Mouse (Mus musculus): ENCODE results near the gene Gm10272.
"Not testable (repeated sequence)": the region's sequence is repeated elsewhere in the genome, so short reads cannot be mapped to it uniquely, and the experiment has no call there.

Gene Gm10272

DNA sequence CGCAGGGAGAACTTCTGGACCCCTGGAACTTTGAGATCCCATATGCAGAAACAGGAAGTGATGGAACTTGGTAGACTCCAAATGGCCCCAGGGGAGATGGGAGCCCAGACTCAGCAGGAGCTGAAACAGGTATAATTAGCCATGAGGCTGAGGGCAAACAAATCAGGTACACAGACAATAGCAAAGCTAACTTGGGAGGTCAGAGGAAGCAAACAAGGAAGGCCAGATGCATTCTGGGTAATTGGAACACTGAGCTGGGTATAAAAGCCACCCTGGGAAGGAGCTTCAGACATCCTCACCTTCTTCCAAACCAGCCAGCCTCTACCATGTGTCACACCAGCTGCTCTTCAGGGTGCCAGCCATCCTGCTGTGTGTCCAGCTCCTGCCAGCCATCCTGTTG lies 13.9 kb downstream of the Gm10272 start, which contains the start of gene Krtap12-1:
Gene Krtap12-1, plus strand, starts transcription at position 301 of the 400 bp plus-strand sequence.
- in situ Hi-C loops (cut with MboI; ENCODE audit: low pct_unique_long_range_greater_than_20kb in 1 of 2, low sequenced_read_pairs in 2 of 2, unreplicated experiment in 1 of 2): not testable (repeated sequence)

DNA sequence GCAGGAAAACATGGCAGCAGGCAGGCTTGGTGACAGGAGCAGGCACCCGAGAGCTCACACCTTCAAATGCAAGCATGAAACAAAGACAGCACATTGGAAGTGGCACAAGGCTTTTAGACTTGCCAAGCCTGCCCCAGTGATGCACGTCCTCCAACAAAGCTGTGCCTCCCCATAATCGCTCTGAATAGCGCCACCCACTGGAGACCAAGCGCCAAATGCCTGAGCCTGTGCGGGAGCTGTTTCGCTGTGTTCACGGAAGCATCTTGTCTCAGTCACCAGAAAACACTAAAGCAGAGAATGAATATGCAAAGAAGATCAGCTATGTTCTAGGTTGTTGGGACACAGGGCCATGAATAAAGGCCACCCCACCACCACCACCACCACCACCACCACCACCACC lies 18.4 kb downstream of the Gm10272 start:
- in situ Hi-C loops (cut with MboI; ENCODE audit: low pct_unique_long_range_greater_than_20kb in 1 of 2, low sequenced_read_pairs in 2 of 2, unreplicated experiment in 1 of 2): loop anchor here in 1 of 2 experiments (25.0 kb wide), 1 partner anchor 638 kb away; no protein-coding TSS in a partner anchor

DNA sequence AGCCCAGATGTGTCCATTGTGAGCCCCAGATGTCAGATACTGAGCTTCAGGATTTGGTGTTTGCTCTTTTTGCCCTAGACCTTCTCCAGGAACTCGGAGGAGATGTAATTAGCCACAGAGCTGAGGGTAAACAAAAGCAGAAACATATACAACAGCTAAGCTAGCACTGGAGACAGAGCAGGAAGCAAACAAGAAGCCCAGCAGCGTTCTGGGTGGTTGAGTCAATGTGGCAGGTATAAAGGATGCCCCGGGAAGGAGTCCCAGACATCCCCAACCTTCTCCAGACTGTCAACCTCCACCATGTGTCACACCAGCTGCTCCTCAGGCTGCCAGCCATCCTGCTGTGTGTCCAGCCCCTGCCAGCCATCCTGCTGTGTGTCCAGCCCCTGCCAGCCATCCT lies 19.8 kb downstream of the Gm10272 start, which contains the start of gene Gm10100:
Gene Gm10100, plus strand, starts transcription at position 301 of the 400 bp plus-strand sequence.
- in situ Hi-C loops (cut with MboI; ENCODE audit: low pct_unique_long_range_greater_than_20kb in 1 of 2, low sequenced_read_pairs in 2 of 2, unreplicated experiment in 1 of 2): loop anchor here in 1 of 2 experiments (25.0 kb wide), 1 partner anchor 639 kb away; no protein-coding TSS in a partner anchor

DNA sequence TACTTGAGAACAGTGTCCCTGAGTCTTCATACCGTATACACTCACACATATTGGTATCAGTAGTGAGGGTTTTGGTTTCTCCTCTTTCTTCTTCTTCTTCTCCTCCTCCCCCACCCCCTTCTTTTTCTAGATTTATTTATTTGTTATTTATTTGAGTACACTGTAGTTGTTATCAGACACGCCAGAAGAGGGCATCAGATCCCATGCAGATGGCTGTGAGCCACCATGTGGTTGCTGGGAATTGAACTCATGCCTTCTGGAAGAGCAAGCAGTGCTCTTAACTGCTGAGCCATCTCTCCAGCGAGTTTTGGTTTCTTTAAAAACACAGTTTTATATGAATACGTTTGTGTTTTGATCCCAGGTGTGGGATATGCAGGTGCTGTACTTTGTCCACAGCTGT lies 21.9 kb downstream of the Gm10272 start:
- in situ Hi-C loops (cut with MboI; ENCODE audit: low pct_unique_long_range_greater_than_20kb in 1 of 2, low sequenced_read_pairs in 2 of 2, unreplicated experiment in 1 of 2): loop anchor here in 1 of 2 experiments (25.0 kb wide), 1 partner anchor 641 kb away; no protein-coding TSS in a partner anchor

DNA sequence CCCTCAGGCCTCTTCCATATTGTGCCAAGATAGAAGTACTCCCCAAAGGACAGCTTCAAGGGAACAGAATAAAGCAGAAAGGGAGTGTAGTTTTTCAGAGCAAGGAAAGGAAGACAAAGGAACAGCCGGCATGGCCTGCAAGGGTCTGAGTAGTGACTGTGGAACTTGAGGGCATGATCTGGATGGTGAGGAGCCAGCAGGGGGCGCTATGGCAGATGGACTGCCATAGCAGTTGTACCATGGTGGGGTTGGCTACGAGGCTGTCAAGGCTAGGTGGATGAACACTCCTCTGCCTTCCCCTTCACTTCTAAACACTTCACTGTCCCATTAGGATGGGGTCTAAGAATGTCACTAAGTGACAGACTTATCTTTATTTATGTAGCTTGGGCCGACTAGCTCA lies 22.8 kb downstream of the Gm10272 start:
- in situ Hi-C loops (cut with MboI; ENCODE audit: low pct_unique_long_range_greater_than_20kb in 1 of 2, low sequenced_read_pairs in 2 of 2, unreplicated experiment in 1 of 2): loop anchor here in 1 of 2 experiments (25.0 kb wide), 1 partner anchor 642 kb away; no protein-coding TSS in a partner anchor

DNA sequence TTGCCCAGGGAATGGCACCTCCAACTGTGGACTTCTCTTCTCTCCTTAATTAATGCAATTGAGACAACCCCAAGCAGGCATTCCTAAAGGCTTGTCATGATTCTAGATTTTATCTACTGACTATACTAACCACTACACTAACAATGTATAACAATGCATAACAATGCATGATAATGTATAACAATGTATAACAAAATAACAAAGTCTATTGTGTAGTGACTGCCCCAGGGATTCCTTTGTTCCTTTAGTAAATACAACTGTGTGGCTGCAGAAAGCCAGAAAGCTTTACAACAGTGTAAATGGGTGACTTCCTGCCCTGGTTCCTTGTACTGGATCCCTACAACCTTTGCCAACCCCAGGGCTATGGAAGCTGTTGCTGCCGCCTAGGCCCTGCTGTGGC lies 29.5 kb downstream of the Gm10272 start:
- in situ Hi-C loops (cut with MboI; ENCODE audit: low pct_unique_long_range_greater_than_20kb in 1 of 2, low sequenced_read_pairs in 2 of 2, unreplicated experiment in 1 of 2): loop anchor here in 1 of 2 experiments (25.0 kb wide), 1 partner anchor 649 kb away; no protein-coding TSS in a partner anchor

DNA sequence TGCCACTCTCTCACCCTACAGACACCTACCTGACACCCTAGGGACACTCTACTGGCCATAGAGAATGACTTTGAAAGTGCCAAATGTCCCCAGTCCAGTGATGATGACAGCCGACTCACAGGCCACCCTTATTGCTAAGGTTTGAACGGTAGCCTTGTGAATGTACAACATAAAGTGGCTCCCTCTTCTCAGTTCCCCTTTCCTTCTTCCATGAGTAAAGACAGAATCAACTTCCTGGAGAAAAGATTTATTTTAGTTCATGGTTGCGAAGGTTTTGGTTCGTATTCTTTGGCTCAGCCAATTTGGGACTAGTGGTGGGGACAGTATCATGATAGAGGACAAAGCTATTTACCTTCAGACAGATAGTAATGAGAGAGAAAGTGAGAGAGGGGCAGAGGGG lies 32.5 kb downstream of the Gm10272 start:
- in situ Hi-C loops (cut with MboI; ENCODE audit: low pct_unique_long_range_greater_than_20kb in 1 of 2, low sequenced_read_pairs in 2 of 2, unreplicated experiment in 1 of 2): loop anchor here in 1 of 2 experiments (25.0 kb wide), 1 partner anchor 652 kb away; no protein-coding TSS in a partner anchor

DNA sequence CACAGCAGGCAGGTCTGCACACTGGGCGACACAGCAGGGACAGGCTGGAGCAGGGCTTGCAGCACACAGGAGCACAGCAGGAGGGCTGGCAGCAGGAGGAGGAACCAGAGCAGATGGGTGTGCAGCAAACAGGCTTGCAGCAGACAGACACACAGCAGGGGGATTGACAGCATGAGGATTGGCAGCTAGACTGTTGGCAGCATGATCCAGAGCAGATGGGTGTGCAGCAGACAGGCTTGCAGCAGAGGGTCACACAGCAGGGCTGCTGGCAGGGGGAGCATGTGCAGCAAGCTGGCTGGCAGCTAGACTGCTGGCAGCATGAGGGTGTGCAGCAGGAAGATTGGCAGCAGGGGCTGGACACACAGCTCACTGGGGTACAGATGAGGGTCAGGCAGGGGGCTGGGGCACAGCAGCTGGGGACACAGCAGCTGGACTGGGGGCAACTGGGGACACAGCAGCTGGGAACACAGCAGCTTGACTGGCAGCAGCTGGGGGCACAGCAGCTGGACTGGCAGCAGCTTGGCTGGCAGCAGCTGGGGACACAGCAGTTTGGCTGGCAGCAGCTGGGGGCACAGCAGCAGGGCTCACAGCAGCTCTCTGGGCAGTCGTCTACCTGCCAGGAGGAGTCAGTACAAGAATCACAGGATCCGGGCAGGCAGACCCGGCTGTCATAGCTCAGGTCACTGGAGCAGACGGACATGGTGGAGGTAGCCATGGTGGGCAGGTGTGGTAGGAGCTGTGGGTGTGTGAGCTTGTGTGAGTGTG lies 35.7 kb downstream of the Gm10272 start, which contains the start of gene Gm18596:
Gene Gm18596, minus strand, starts transcription at position 715 of the 765 bp plus-strand sequence.
- in situ Hi-C loops (cut with MboI; ENCODE audit: low pct_unique_long_range_greater_than_20kb in 1 of 2, low sequenced_read_pairs in 2 of 2, unreplicated experiment in 1 of 2): loop anchor here in 1 of 2 experiments (25.0 kb wide), 1 partner anchor 655 kb away; no protein-coding TSS in a partner anchor

DNA sequence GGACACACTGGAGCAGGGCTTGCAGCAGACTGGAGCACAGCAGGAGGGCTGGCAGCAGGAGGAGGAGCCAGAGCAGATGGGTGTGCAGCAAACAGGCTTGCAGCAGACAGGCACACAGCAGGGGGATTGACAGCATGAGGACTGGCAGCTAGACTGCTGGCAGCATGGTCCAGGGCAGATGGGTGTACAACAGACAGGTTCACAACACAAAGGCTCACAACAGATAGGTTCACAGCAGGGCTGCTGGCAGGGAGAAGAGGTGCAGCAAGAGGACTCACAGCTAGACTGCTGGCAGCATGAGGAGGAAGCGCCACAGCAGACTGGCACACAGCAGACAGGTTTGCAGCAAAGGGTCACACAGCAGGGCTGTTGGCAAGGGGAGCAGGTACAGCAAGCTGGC lies 44.3 kb downstream of the Gm10272 start:
- in situ Hi-C loops (cut with MboI; ENCODE audit: low pct_unique_long_range_greater_than_20kb in 1 of 2, low sequenced_read_pairs in 2 of 2, unreplicated experiment in 1 of 2): not testable (repeated sequence)

DNA sequence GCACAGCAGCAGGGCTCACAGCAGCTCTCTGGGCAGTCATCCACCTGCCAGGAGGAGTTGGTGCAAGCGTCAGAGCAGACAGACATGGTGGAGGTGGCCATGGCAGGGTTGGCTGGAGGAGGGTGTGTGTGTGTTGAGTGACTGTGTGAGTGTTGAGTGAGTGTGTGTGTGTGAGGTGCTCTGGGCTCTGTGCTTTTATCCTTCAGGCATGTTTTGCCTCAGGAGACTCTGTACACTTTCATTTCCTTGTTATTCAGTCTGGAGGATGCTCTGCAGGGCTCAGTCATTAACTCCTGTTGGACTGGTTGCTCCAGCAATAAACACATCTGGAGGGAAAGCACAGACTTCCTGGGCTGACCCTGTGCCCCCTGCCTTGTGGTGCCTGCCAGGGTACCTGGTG lies 44.8 kb downstream of the Gm10272 start, which contains the start of gene Gm9736:
Gene Gm9736, minus strand, starts transcription at position 101 of the 400 bp plus-strand sequence.
- in situ Hi-C loops (cut with MboI; ENCODE audit: low pct_unique_long_range_greater_than_20kb in 1 of 2, low sequenced_read_pairs in 2 of 2, unreplicated experiment in 1 of 2): not testable (repeated sequence)

DNA sequence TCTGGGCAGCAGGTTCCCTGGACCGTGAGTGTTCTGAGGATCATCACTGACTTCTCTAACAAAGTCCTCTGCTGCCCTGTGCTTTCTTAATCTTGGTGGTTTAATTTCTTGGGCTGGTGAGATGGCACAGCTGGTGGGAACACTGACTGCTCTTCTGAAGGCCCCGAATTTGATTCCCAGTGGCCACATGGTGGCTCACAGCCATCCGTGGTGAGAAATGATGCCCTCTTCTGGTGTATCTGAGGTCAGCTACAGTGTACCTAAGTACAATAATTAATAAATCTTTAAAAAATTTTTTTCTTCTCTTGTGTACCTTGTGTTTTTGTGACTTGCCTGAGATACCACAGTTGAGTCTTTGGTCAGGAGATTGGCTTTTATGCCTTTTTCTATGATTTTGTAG lies 45.9 kb downstream of the Gm10272 start:
- in situ Hi-C loops (cut with MboI; ENCODE audit: low pct_unique_long_range_greater_than_20kb in 1 of 2, low sequenced_read_pairs in 2 of 2, unreplicated experiment in 1 of 2): not testable (repeated sequence)

DNA sequence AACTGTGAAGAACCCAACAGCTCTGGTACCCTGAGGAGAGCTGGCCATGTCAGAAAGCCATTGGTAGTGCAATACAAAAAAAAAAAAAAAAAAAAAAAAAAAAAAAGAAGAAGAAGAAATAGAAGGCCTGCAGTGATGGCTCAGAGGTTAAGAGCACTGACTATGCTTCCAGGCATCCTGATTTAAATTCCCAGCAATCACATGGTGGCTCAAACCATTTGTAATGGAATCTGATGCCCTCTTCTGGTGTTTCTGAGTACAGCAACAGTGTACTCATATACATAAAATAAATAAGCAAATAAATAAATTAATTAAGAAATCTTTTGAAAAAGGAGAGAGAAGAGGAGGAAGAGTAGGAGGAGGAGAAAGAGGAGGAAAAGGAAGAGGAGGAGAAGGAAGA lies 47.0 kb downstream of the Gm10272 start:
- in situ Hi-C loops (cut with MboI; ENCODE audit: low pct_unique_long_range_greater_than_20kb in 1 of 2, low sequenced_read_pairs in 2 of 2, unreplicated experiment in 1 of 2): no loop called here
